Mouse (Mus musculus) heart, postnatal 0 days (tissue): ENCODE measurements around the gene Man2a1. TPM values are rescaled to one million over a fixed set of nuclear protein-coding genes. Genes with fewer than 3 reads are reported as not detected.
A peak's percentile ranks its signal among the peaks of the same experiment; 100 is the strongest.

ENCODE experiments used
- ATAC-seq: fragments of 200-750 bp; cut with Nextera tagmentation; 2 replicates; pipeline ENCODE4 v1.8.0; 2017; ENCODE audit warnings: low read depth, moderate number of reproducible peaks, moderate library complexity; ENCODE audit not compliant: insufficient read depth
- DNase-seq: peaks from one replicate; pipeline ENCODE4 v3.0.0-alpha.2; 2016; ENCODE audit warnings: low spot score
- H3K27ac ChIP-seq: fragments of 300-500 bp; sonication (generic); 2 replicates; pipeline ENCODE4 v1.5.1; 2014; ENCODE audit warnings: low read depth, mild to moderate bottlenecking
- H3K27me3 ChIP-seq: fragments of 300-500 bp; sonication (generic); 2 replicates; pipeline ENCODE4 v1.6.1; 2014; ENCODE audit warnings: low read length, mixed read lengths; ENCODE audit not compliant: control insufficient read depth, insufficient read depth
- H3K36me3 ChIP-seq: fragments of 300-500 bp; sonication (generic); replicated peaks from 2 replicates; pipeline ENCODE4 v1.6.1; 2014; ENCODE audit warnings: low read length, mixed read lengths; ENCODE audit not compliant: control insufficient read depth, insufficient read depth
- H3K4me1 ChIP-seq: fragments of 300-500 bp; sonication (generic); 2 replicates; pipeline ENCODE4 v1.6.1; 2014; ENCODE audit warnings: antibody characterized with exemption; ENCODE audit not compliant: control insufficient read depth, insufficient read depth
- H3K4me2 ChIP-seq: fragments of 300-500 bp; sonication (generic); 2 replicates; pipeline ENCODE4 v1.6.1; 2014; ENCODE audit warnings: low read depth, mild to moderate bottlenecking, low read length, moderate library complexity
- H3K4me3 ChIP-seq: fragments of 300-500 bp; sonication (generic); 2 replicates; pipeline ENCODE4 v1.5.1; 2014; ENCODE audit warnings: low read depth, low read length
- H3K9ac ChIP-seq: fragments of 300-500 bp; sonication (generic); replicated peaks from 2 replicates; pipeline ENCODE4 v1.6.1; 2014; ENCODE audit warnings: low read depth, low read length, mixed read lengths
- H3K9me3 ChIP-seq: fragments of 300-500 bp; sonication (generic); replicated peaks from 2 replicates; pipeline ENCODE4 v1.6.1; 2016; ENCODE audit warnings: low read length; ENCODE audit not compliant: control insufficient read depth
- CTCF ChIP-seq: IDR thresholded peaks from 2 replicates; pipeline ENCODE4 v1.5.1; 2016; ENCODE audit warnings: antibody characterized with exemption, control low read depth, low read depth
- EP300 ChIP-seq: IDR thresholded peaks from 2 replicates; pipeline ENCODE4 v1.6.1; 2016; ENCODE audit warnings: antibody characterized with exemption, low read depth
- WGBS: fragments of 180-500 bp; shearing (Covaris S2); extraction: QIAGEN DNeasy Blood & Tissue Kit; methylation state at CpG from one replicate; pipeline ENCODE4 v1.1.7; 2014; 5-methylcytosine and 5-hydroxymethylcytosine counted together
- polyA plus RNA-seq: library from polyadenylated mRNA; unstranded; fragments of >200 nt; fragmentation: Nextera tagmentation; extraction: Ambion mirVana; gene quantifications from 2 replicates; pipeline ENCODE4 v1.2.1, GENCODE M21; 2015
- total RNA-seq: library from RNA; depleted of rRNA; stranded (reverse); fragments of >200 nt; gene quantifications from 2 replicates; pipeline ENCODE4 v1.2.3, GENCODE M21; 2014; ENCODE audit warnings: low replicate concordance

The Man2a1 gene
- total and polyA plus RNA-seq, 2 experiments from 2014 or later: 2.7 to 14.4 TPM

DNA sequence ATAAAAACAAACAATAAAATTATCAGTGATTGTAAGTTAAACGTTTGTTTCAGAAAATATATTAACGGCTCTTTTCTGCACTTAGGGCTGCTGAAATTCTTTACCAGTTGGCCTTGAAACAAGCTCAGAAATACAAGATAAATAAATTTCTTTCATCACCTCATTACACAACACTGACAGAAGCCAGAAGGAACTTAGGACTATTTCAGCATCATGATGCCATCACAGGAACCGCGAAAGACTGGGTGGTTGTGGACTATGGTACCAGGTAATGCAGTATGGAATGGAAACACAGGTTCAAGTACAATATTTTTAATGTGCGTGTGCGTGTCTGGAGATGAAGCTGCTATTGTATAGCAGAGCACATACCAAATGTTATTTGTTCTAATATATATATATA lies 74.4 kb downstream of the Man2a1 start:
- DNase-seq (peak; percentile 13), ATAC-seq (peak; percentile 28; the same call in 1 of the 2 replicates)
- H3K4me1 ChIP-seq: peaks cover 9% of the 10 kb centered on the region; the same call in 1 of the 2 replicates
- H3K9me3 ChIP-seq: 0 out of 2 replicates have a peak, but pooled peaks cover 4% of the 10 kb centered on the region
- H3K9ac ChIP-seq: no peak overlapping the region
- peaks cover 48% of the 10 kb centered on the region for H3K36me3 ChIP-seq
- H3K27ac ChIP-seq: no peak overlapping the region
- TF ChIP-seq EP300 (no peak), CTCF (no peak)
- WGBS: 62% methylated on average over 6 of the region's 6 CpGs
- no peak overlapping the region for H3K4me3 ChIP-seq
- H3K27me3 ChIP-seq: no peaks in the 10 kb centered on the region
- no peak overlapping the region for H3K4me2 ChIP-seq

DNA sequence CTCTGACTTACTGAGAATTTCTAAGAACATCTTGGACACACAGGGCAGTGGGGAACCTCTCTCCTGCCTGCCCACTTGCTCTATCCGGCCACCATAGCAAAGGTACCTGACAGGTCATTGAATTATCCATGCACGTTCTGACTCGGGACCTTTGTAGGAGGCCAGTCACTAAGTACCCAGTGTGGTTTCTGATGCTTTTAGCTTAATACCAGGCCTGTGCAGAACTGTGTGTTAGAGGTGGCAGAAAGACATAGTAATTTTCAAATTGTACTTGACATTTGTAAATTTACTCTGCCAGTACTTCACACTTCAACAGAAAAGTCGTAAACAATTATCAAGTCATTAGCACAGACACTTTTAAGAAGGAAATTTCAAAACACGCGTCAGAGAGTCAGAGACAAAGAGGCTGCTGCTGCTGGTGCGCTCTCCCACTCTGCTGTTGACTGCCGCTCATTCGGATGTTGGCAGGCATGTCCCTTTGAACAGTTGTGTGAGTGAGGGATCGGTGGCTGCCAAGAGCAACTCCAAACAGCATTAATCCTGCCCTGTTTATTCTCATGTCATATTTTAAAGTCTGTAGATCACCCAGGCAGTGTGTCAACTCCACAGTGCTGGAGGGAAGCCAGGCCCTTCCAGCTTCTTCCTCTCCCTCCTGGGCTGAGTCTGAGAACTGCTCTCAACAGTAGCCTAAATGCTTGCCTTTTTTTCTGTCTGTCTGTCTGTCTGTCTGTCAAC lies 76.4 kb downstream of the Man2a1 start:
- DNase-seq (peak; percentile 70), ATAC-seq (peak; percentile 83)
- 32% methylated on average over 10 of the region's 10 CpGs for WGBS
- peaks cover 37% of the 10 kb centered on the region for H3K36me3 ChIP-seq
- TF ChIP-seq EP300: no peak
- H3K4me2 ChIP-seq: no peak overlapping the region
- no peak overlapping the region for H3K4me3 ChIP-seq
- peaks cover 9% of the 10 kb centered on the region; the same call in 1 of the 2 replicates for H3K4me1 ChIP-seq
- no peaks in the 10 kb centered on the region for H3K27me3 ChIP-seq
- H3K9ac ChIP-seq: no peak overlapping the region
- peak overlapping the region; percentile 36; the same call in 1 of the 2 replicates for H3K27ac ChIP-seq
- H3K9me3 ChIP-seq: 0 out of 2 replicates have a peak, but pooled peaks cover 4% of the 10 kb centered on the region

DNA sequence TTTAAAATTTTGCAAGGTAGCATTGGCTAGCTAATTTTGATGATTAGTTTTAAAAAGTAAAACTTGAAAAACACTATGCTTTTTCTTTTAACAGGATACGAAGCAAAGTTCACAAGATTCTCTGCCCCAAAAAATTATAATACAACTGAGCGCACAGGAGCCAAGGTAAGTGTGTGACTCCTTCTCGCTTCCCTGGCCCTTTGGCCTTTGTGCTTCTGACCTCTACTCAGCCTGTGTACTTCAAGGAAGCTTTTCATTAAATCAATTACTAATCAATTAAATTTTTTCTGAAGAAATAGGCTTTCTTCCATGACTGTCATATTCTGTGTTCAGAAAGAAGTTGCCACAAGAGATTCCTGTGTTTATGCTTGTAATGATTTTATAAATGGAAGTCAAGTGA lies 80.9 kb downstream of the Man2a1 start:
- Histone ChIP-seq H3K27ac (no peak overlapping the region), H3K4me2 (no peak overlapping the region), H3K9me3 (no peaks in the 10 kb centered on the region), H3K27me3 (no peaks in the 10 kb centered on the region), H3K36me3 (peaks cover 17% of the 10 kb centered on the region), H3K4me3 (no peak overlapping the region), H3K9ac (no peak overlapping the region), H3K4me1 (peaks cover 9% of the 10 kb centered on the region; the same call in 1 of the 2 replicates)
- no peak for TF ChIP-seq EP300
- TF ChIP-seq CTCF: no peak
- 89% methylated on average over 3 of the region's 3 CpGs for WGBS
- ATAC-seq (no peak), DNase-seq (no peak)

- H3K9me3 ChIP-seq: no peaks in the 10 kb centered on the region
- H3K4me2 ChIP-seq: no peak overlapping the region
- peaks cover 17% of the 10 kb centered on the region for H3K36me3 ChIP-seq
- ATAC-seq: no peak
- no peak overlapping the region for H3K4me3 ChIP-seq
- no peak for DNase-seq
- no peaks in the 10 kb centered on the region for H3K27me3 ChIP-seq
- no peak overlapping the region for H3K9ac ChIP-seq
- WGBS: 68% methylated on average over 2 of the region's 2 CpGs
- no peak overlapping the region for H3K27ac ChIP-seq
- TF ChIP-seq CTCF (no peak), EP300 (no peak)
- H3K4me1 ChIP-seq: 0 out of 2 replicates have a peak, but pooled peaks cover 4% of the 10 kb centered on the region
Observed at GRCm38 (mm10) chr17:64681927-64682326, 81.4 kb downstream of the Man2a1 start.

DNA sequence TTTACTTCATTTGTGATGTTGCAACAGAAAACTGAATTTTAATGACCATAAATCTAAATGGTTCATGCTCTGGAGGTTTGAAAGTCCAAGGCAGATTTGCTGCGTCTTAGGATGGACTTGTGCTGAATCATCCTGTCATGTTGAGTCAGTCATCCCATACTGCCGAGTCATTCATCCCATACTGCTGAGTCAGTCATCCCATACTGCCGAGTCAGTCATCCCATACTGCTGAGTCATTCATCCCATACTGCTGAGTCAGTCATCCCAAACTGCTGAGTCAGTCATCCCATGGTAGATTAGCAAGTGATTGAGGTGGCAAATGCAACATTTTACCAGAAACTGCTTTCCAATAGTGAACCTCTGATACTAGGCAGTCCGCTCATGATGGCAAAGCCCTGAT lies 83.6 kb downstream of the Man2a1 start:
- 98% methylated on average over 4 of the region's 4 CpGs for WGBS
- H3K36me3 ChIP-seq: peaks cover 17% of the 10 kb centered on the region
- no peak overlapping the region for H3K4me2 ChIP-seq
- no peak overlapping the region for H3K9ac ChIP-seq
- TF ChIP-seq CTCF: no peak
- no peak for TF ChIP-seq EP300
- no peak overlapping the region for H3K4me3 ChIP-seq
- no peak for DNase-seq
- H3K4me1 ChIP-seq: no peaks in the 10 kb centered on the region
- H3K27ac ChIP-seq: no peak overlapping the region
- H3K27me3 ChIP-seq: no peaks in the 10 kb centered on the region
- H3K9me3 ChIP-seq: no peaks in the 10 kb centered on the region
- ATAC-seq: no peak
